Mouse (Mus musculus) ovary, postnatal 14 days (tissue): ENCODE measurements around the gene 2310003L06Rik.

Experiments
- DNase-seq: peaks from one replicate; pipeline ENCODE4 v3.0.0; 2022; ENCODE audit warnings: low spot score

The 2310003L06Rik gene

DNA sequence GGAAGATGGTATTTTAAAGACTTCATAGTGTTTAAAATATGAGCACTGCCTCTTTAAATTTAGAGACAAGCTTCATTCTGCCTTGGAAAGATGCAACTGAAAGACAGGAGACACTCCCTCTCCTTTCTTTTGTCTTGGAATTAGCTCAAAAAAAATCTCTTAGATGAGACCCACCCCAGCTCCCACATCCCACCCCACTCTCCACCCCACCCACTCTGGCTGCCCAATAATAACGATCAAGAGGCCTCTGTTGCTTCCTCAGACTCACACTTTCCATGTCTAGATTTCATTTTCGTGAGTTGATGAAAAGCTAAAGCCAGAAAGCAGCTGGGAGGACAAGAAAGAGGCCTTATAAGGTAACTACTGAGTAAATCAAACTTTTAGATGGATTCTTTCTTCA lies at the start of gene 2310003L06Rik, which contains the start of gene Gm28434:
2310003L06Rik (plus strand) TSS at position 259 of the 400 bp plus-strand sequence.
Gm28434 (plus strand) TSS at position 317 of the 400 bp plus-strand sequence.
- no peak for DNase-seq

DNA sequence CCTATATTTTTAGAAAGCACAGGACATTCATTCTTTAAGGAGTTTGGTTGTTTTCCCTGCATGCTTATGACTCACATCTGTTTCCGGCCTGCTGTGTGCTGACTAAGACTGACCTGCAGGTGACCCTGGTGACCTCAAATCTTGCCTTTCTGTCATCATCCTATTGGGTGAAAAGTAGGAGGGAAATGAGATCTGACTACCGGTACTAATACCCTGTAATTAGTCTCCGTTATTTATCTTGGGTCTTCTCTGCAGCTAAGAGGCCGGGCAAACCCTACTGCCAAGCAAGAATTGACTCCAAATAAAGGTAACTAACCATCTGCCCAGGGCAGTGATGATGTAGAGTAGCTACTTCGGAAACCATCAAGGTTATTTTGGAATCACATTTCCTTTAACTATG lies 43.9 kb upstream of the 2310003L06Rik start, which contains the start of gene Csn3:
Csn3 (plus strand) TSS at position 208 of the 400 bp plus-strand sequence.
- DNase-seq, result no peak

DNA sequence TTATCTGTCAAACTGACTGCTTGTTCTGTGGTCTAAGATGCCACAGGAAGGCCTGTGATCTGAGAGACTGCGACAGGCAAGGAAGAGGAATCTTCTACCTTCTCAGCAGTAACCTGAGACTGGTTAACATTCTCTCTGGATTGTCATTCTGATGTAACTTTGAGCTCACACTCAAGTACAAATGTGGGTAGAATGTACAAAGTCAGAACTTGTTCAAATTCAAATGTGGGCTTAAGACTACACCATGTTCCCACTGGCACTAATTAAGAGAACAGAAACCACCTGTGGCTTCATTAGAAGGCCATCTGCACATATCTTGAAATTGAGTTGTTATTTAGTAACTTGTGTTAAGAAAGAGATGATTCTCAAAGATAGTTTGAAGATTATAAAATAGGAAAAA lies 37.7 kb upstream of the 2310003L06Rik start:
- DNase-seq, result no peak

GRCm38 (mm10) chr5:87940752-87941151 lies 28.5 kb upstream of the 2310003L06Rik start:
- no peak for DNase-seq

- no peak for DNase-seq
Observed at GRCm38 (mm10) chr5:87942515-87942914, 26.7 kb upstream of the 2310003L06Rik start.

- no peak for DNase-seq
Observed at GRCm38 (mm10) chr5:87951836-87952235, 17.4 kb upstream of the 2310003L06Rik start.

GRCm38 (mm10) chr5:87979139-87979538 lies 9.9 kb downstream of the 2310003L06Rik start, which contains the start of gene Cabs1:
Gene Cabs1 (plus strand): TSS chr5:87979439.
- no peak for DNase-seq

DNA sequence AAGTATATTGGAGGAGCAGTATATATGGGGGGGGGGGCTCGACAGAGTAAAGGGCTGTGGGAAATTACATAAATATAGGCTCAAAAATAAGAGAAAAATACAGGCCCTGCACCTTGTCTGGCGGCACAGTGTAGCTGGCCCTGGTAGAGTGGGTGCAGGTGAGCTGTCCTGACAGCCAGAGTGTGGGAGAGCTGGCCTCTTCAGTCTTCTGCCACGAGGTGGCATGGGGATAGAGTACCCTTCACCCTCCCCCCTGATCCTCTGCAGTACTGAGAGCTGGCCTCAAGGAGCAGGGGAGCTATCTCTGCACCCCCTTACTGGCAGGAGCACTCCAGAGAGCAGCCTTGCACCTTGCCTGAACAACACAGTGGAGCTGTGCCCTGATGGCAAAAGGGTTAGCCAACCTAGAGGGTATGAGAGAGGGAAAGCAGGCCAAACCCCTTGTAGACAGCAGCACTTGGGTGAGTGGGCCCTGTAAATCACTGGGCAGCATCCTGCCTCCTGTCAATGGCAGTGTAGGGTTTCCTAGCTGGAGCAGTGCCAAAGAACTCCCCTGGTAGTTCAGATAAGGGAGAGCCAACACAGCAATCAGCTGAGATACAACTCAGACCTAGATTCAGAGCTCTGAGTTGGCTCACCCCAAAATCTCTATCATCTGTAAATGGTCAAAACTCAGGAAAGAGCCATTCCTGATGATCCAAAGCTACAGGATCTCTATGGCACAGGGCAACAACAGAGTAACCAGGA lies 13.4 kb downstream of the 2310003L06Rik start:
- no peak for DNase-seq

DNA sequence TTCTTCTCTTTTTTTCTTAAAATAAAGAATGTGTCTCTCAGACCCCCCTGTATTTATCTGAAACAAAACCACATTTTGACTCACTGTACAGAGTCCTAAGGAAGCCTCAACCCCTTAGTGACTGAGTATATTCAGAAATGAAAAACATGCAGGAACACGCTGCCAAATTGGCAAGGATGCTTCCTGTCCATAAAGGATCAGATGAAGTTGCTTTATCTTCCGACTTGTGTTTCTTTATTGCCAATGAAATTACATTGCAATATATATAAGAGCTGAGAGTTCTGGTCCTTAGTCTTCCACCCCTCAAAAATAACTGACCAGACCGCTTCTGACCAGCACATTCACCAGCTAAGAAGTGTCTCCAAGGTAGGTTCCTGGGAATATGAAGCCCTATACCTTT lies 33.0 kb downstream of the 2310003L06Rik start, which contains the start of gene Smr3a:
Smr3a (plus strand) TSS at position 301 of the 400 bp plus-strand sequence.
- DNase-seq, result no peak

GRCm38 (mm10) chr5:88005241-88005640 lies 36.0 kb downstream of the 2310003L06Rik start:
- DNase-seq, result no peak
